Mouse (Mus musculus): ENCODE measurements around the gene Rassf4. TPM values are rescaled to one million over a fixed set of nuclear protein-coding genes. Genes with fewer than 3 reads are reported as not detected.

Rassf4 gene
- total and polyA plus RNA-seq, 3 experiments, result 5.8 to 6.4 (median 5.8) TPM

DNA sequence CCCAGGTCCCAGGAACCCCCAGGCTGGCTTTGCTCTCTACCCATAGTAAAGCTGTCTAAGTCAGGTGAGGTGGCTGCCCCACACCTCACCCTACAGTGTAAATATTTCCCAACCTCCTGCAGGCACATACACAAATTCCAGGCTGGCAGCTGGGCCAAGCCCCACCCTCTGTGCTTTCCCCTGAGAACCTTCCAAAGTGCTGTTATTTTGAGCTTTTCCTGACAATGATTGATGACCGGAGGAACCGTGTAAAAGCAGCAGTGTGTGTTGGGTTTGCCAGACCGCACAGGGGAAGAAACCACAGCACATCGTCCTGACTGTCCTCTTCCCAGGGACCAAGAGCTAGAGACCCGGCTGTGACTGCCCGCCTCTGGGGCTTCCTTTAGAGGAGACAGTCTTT is 23.3 kb downstream of the Rassf4 start, which contains the start of gene Depp1:
Gene Depp1 (plus strand): TSS at position 204 of the 400 bp plus-strand sequence.
- H3K79me2 ChIP-seq (replicated peaks; ENCODE audit: control insufficient read depth, insufficient read depth, low read length), result no peaks in the 10 kb centered on the region
- H3K36me3 ChIP-seq (ENCODE audit: control insufficient read depth, insufficient read depth, low read length), result peaks cover 5% of the 10 kb centered on the region
- TF ChIP-seq CTCF (IDR thresholded peaks at IDR 0.05) (0 out of 2 replicates have a peak, but pooled peaks have one; percentile 3), POLR2A (IDR thresholded peaks at IDR 0.05; ENCODE audit: insufficient read depth, low read depth, low read length) (peak; percentile 99), EP300 (IDR thresholded peaks at IDR 0.05; ENCODE audit: insufficient read depth, low read depth, low read length) (peak; percentile 95)
- H3K4me3 ChIP-seq, result peak within 1 kb of the TSS; percentile 63
- peak; percentile 85 to 86 for DNase-seq
- intact Hi-C loops (cut with DNase I), result loop anchor here (1.0 to 10.0 kb wide), 3 partner anchors 15 to 114 kb away; no protein-coding TSS in a partner anchor
- H3K9ac ChIP-seq (ENCODE audit: low read depth, low read length), result peak within 1 kb of the TSS; percentile 82
- H3K27ac ChIP-seq, result peak within 1 kb of the TSS; percentile 93
- 5% methylated on average over 6 of the region's 6 CpGs for WGBS
- peaks cover 19% of the 10 kb centered on the region for H3K4me1 ChIP-seq (ENCODE audit: control insufficient read depth, insufficient read depth, low read length)
- no peaks in the 10 kb centered on the region for H3K27me3 ChIP-seq (ENCODE audit: control insufficient read depth, insufficient read depth, low read length)

DNA sequence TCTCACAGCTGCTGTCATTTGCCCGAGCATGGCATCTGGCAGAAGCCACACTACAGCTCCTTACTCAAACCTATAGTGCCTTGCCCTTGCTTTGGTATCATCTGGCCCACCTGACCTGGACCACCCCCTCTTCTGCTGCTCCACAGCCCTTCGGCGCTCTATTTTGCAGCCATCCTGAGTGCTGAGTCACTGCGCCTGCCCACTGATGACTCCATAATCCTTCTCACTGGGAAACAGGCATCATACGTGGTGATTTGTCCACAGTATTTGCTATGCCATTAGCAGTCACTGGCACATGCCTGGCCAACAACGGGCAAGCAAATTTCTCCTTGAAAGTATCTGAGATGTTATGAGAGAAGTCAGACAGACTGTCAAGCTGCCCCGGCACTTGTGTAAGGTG is 23.9 kb downstream of the Rassf4 start:
- no peak overlapping the region for H3K4me3 ChIP-seq
- H3K4me1 ChIP-seq (ENCODE audit: control insufficient read depth, insufficient read depth, low read length), result peaks cover 24% of the 10 kb centered on the region
- H3K36me3 ChIP-seq (ENCODE audit: control insufficient read depth, insufficient read depth, low read length), result peaks cover 5% of the 10 kb centered on the region
- peak overlapping the region; percentile 93 for H3K27ac ChIP-seq
- intact Hi-C loops (cut with DNase I), result loop anchor here (1.0 to 10.0 kb wide), 3 partner anchors 15 to 115 kb away; no protein-coding TSS in a partner anchor
- TF ChIP-seq EP300 (IDR thresholded peaks at IDR 0.05; ENCODE audit: insufficient read depth, low read depth, low read length) (no peak), CTCF (IDR thresholded peaks at IDR 0.05) (no peak), POLR2A (IDR thresholded peaks at IDR 0.05; ENCODE audit: insufficient read depth, low read depth, low read length) (no peak)
- peak overlapping the region; percentile 27 for H3K9ac ChIP-seq (ENCODE audit: low read depth, low read length)
- H3K79me2 ChIP-seq (replicated peaks; ENCODE audit: control insufficient read depth, insufficient read depth, low read length), result no peaks in the 10 kb centered on the region
- DNase-seq, result no peak
- 64% methylated on average over 7 of the region's 7 CpGs for WGBS
- no peaks in the 10 kb centered on the region for H3K27me3 ChIP-seq (ENCODE audit: control insufficient read depth, insufficient read depth, low read length)

DNA sequence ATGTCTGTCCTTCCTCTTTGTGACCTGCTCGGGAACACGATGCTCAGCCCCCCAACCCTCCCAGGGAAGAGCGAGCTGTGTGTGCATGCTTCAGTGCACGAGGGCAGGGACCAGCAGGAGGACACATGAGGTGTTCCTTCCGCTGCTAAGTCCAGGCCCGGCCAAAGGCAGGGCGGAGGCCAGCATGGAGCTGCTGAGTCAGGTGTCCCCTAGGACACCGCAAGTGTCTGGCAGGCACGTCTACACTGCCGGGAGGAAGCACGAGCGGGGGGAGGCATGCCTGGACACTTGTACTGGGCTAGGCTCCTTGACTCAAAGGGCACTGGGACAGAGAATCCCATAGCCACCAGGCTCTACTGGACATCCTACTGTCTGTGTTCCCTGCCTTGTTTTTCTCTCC is 26.0 kb downstream of the Rassf4 start:
- peaks cover 32% of the 10 kb centered on the region for H3K4me1 ChIP-seq (ENCODE audit: control insufficient read depth, insufficient read depth, low read length)
- H3K9ac ChIP-seq (ENCODE audit: low read depth, low read length), result no peak overlapping the region; the same call in 1 of the 2 replicates
- H3K4me3 ChIP-seq, result no peak overlapping the region
- peak; percentile 81 to 89 for DNase-seq
- peak overlapping the region; percentile 93 for H3K27ac ChIP-seq
- intact Hi-C loops (cut with DNase I), result no loop called here
- H3K79me2 ChIP-seq (replicated peaks; ENCODE audit: control insufficient read depth, insufficient read depth, low read length), result no peaks in the 10 kb centered on the region
- TF ChIP-seq POLR2A (IDR thresholded peaks at IDR 0.05; ENCODE audit: insufficient read depth, low read depth, low read length), result no peak; the same call in 1 of the 2 replicates
- TF ChIP-seq EP300 (IDR thresholded peaks at IDR 0.05; ENCODE audit: insufficient read depth, low read depth, low read length), result peak; percentile 99
- 0 out of 2 replicates have a peak, but pooled peaks have one; percentile 13 for TF ChIP-seq CTCF (IDR thresholded peaks at IDR 0.05)
- no peaks in the 10 kb centered on the region for H3K27me3 ChIP-seq (ENCODE audit: control insufficient read depth, insufficient read depth, low read length)
- peaks cover 8% of the 10 kb centered on the region for H3K36me3 ChIP-seq (ENCODE audit: control insufficient read depth, insufficient read depth, low read length)
- WGBS, result 37% methylated on average over 12 of the region's 12 CpGs

DNA sequence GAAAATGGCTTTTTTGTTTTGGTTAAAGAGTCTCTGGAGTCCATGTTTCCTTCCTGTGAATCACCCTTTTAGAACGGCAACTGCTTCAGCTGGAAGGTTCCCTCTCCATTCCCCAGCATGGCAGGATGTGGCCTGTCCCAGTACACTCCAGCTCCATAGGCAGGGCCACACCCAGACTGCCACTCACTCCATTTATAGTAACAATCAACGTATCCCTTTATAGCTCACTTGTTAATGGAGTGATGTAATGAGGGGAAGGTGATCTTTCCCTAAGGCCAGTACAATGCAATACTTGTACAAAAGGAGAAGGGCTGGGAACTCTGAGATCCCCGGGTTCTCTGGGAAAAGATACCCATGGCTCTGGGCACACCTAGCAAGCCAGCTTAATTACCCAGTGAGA is 29.4 kb downstream of the Rassf4 start:
- DNase-seq, result peak; percentile 44 to 63

DNA sequence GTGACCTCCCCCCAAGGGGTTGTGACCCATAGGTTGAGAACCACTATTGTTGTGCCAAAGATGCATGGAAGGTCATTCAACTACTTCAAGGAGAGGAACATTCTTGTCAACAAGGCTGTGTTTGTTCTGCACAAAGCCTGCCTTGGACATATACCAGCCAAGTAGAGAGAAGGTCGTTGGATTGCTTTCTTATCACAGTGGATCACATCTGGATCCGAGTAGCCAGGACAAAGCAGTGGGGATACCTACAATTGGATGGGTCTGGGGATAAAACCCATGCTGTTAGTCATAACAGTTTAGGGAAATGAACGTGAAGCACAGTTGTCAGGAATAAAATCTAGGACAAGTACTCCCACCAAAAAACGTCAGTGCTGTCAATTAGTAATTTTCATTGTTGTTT is 29.9 kb downstream of the Rassf4 start:
- DNase-seq, result peak in 1 of 2 experiments; percentile 23
- TF ChIP-seq CTCF (IDR thresholded peaks at IDR 0.05) (no peak), POLR2A (IDR thresholded peaks at IDR 0.05; ENCODE audit: insufficient read depth, low read depth, low read length) (no peak)
- WGBS, result 27% methylated on average over 4 of the region's 4 CpGs
- peaks cover 29% of the 10 kb centered on the region for H3K4me1 ChIP-seq (ENCODE audit: control insufficient read depth, insufficient read depth, low read length)
- peak overlapping the region; percentile 88 for H3K27ac ChIP-seq
- H3K27me3 ChIP-seq (ENCODE audit: control insufficient read depth, insufficient read depth, low read length), result no peaks in the 10 kb centered on the region
- H3K79me2 ChIP-seq (replicated peaks; ENCODE audit: control insufficient read depth, insufficient read depth, low read length), result no peaks in the 10 kb centered on the region
- H3K4me3 ChIP-seq, result no peak overlapping the region
- no peak overlapping the region for H3K9ac ChIP-seq (ENCODE audit: low read depth, low read length)
- intact Hi-C loops (cut with DNase I), result loop anchor here (1.0 to 5.0 kb wide), 2 partner anchors 9 to 1412 kb away; no protein-coding TSS in a partner anchor
- peaks cover 5% of the 10 kb centered on the region for H3K36me3 ChIP-seq (ENCODE audit: control insufficient read depth, insufficient read depth, low read length)

More for the DNA sequence above, 29.4 kb downstream of the Rassf4 start:
- 17% methylated on average over 3 of the region's 3 CpGs for WGBS
- H3K36me3 ChIP-seq (ENCODE audit: control insufficient read depth, insufficient read depth, low read length), result peaks cover 5% of the 10 kb centered on the region
- H3K4me3 ChIP-seq, result no peak overlapping the region
- H3K27me3 ChIP-seq (ENCODE audit: control insufficient read depth, insufficient read depth, low read length), result no peaks in the 10 kb centered on the region
- H3K9ac ChIP-seq (ENCODE audit: low read depth, low read length), result no peak overlapping the region
- TF ChIP-seq CTCF (IDR thresholded peaks at IDR 0.05) (no peak), POLR2A (IDR thresholded peaks at IDR 0.05; ENCODE audit: insufficient read depth, low read depth, low read length) (peak; percentile 51), EP300 (IDR thresholded peaks at IDR 0.05; ENCODE audit: insufficient read depth, low read depth, low read length) (peak; percentile 87)
- intact Hi-C loops (cut with DNase I), result loop anchor here (1.0 to 5.0 kb wide), 2 partner anchors 9 to 1412 kb away; no protein-coding TSS in a partner anchor
- H3K79me2 ChIP-seq (replicated peaks; ENCODE audit: control insufficient read depth, insufficient read depth, low read length), result no peaks in the 10 kb centered on the region
- H3K27ac ChIP-seq, result peak overlapping the region; percentile 88
- peaks cover 26% of the 10 kb centered on the region for H3K4me1 ChIP-seq (ENCODE audit: control insufficient read depth, insufficient read depth, low read length)

DNA sequence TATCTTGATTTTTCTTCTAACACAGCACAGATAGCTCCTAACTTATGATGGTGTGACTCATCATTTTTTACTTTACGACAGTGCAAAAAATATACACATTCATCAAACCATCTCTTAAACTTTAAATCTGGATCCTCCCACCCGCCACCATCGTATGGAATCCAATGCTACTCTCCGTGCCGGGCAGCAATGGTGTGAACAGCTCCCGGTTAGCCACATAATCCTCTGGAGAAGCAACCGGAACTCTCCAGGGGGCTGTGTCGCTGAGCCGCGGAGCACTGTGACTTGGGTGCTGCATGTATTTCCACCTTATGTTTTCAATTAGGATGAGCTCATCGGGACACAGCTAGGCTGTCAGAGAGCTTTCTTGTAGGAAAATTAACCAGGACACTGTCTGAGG is 30.8 kb downstream of the Rassf4 start:
- 78% methylated on average over 11 of the region's 11 CpGs for WGBS
- DNase-seq, result no peak
- no peak for TF ChIP-seq CTCF (IDR thresholded peaks at IDR 0.05)
- TF ChIP-seq EP300 (IDR thresholded peaks at IDR 0.05; ENCODE audit: insufficient read depth, low read depth, low read length), result no peak
- no peak for TF ChIP-seq POLR2A (IDR thresholded peaks at IDR 0.05; ENCODE audit: insufficient read depth, low read depth, low read length)
- intact Hi-C loops (cut with DNase I), result loop anchor here (5.0 kb wide), 1 partner anchor 1411 kb away; no protein-coding TSS in a partner anchor
- peaks cover 5% of the 10 kb centered on the region for H3K36me3 ChIP-seq (ENCODE audit: control insufficient read depth, insufficient read depth, low read length)
- peak overlapping the region; percentile 88 for H3K27ac ChIP-seq
- H3K79me2 ChIP-seq (replicated peaks; ENCODE audit: control insufficient read depth, insufficient read depth, low read length), result no peaks in the 10 kb centered on the region
- no peak overlapping the region for H3K4me3 ChIP-seq
- peaks cover 36% of the 10 kb centered on the region for H3K4me1 ChIP-seq (ENCODE audit: control insufficient read depth, insufficient read depth, low read length)
- no peaks in the 10 kb centered on the region for H3K27me3 ChIP-seq (ENCODE audit: control insufficient read depth, insufficient read depth, low read length)
- H3K9ac ChIP-seq (ENCODE audit: low read depth, low read length), result no peak overlapping the region

Data from heart, adult 2 months (tissue).